Mouse (Mus musculus) kidney, embryonic 16.5 days (tissue): ENCODE measurements at regions not wholly inside any gene's neighbourhood (a gene's known extent, or its start where the extent isn't known, plus 50 kb on each side); places are given as distances from the start of the nearest gene placed in this dataset.

Source experiments
- ATAC-seq: fragments of 200-750 bp; cut with Nextera tagmentation; 2 replicates; pipeline ENCODE4 v1.8.0; 2017; ENCODE audit warnings: moderate TSS enrichment; ENCODE audit not compliant: low FRiP score, low TSS enrichment
- H3K27ac ChIP-seq: fragments of 300-500 bp; sonication (generic); 2 replicates; pipeline ENCODE4 v1.5.1; 2014; ENCODE audit warnings: low read length
- H3K27me3 ChIP-seq: fragments of 300-500 bp; sonication (generic); 2 replicates; pipeline ENCODE4 v1.6.1; 2014; ENCODE audit warnings: low read length, control low read depth, mixed read lengths; ENCODE audit not compliant: insufficient read depth
- H3K36me3 ChIP-seq: fragments of 300-500 bp; sonication (generic); 2 replicates; pipeline ENCODE4 v1.6.1; 2014; ENCODE audit warnings: low read length, control low read depth, mixed read lengths; ENCODE audit not compliant: insufficient read depth
- H3K4me1 ChIP-seq: fragments of 300-500 bp; sonication (generic); 2 replicates; pipeline ENCODE4 v1.6.1; 2014; ENCODE audit warnings: low read length, control low read depth, mixed read lengths; ENCODE audit not compliant: insufficient read depth
- H3K4me2 ChIP-seq: fragments of 300-500 bp; sonication (generic); replicated peaks from 2 replicates; pipeline ENCODE4 v1.6.1; 2014; ENCODE audit warnings: low read depth, low read length
- H3K4me3 ChIP-seq: fragments of 300-500 bp; sonication (generic); 2 replicates; pipeline ENCODE4 v1.5.1; 2014; ENCODE audit warnings: mild to moderate bottlenecking, low read length
- H3K9ac ChIP-seq: fragments of 300-500 bp; sonication (generic); replicated peaks from 2 replicates; pipeline ENCODE4 v1.6.1; 2014; ENCODE audit warnings: low read length
- H3K9me3 ChIP-seq: fragments of 300-500 bp; sonication (generic); 2 replicates; pipeline ENCODE4 v1.6.1; 2016; ENCODE audit warnings: low read length, control low read depth
- WGBS: fragments of 180-500 bp; shearing (Covaris S2); extraction: QIAGEN DNeasy Blood & Tissue Kit; methylation state at CpG from one replicate; pipeline ENCODE4 v1.1.7; 2014; 5-methylcytosine and 5-hydroxymethylcytosine counted together

GRCm38 (mm10) chr15:93189266-93189855 is 85.6 kb downstream of the Gxylt1 start:
- H3K27ac ChIP-seq, result no peak overlapping the region
- no peaks in the 10 kb centered on the region for H3K27me3 ChIP-seq
- no peaks in the 10 kb centered on the region for H3K36me3 ChIP-seq
- ATAC-seq, result no peak
- no peaks in the 10 kb centered on the region for H3K9me3 ChIP-seq
- no peak overlapping the region for H3K4me2 ChIP-seq
- H3K9ac ChIP-seq, result no peak overlapping the region
- 92% methylated on average over 7 of the region's 7 CpGs for WGBS
- H3K4me3 ChIP-seq, result no peak overlapping the region
- H3K4me1 ChIP-seq, result no peaks in the 10 kb centered on the region

GRCm38 (mm10) chr15:93176221-93176620 is 98.8 kb downstream of the Gxylt1 start:
- no peaks in the 10 kb centered on the region for H3K27me3 ChIP-seq
- no peak overlapping the region for H3K9ac ChIP-seq
- ATAC-seq, result no peak
- 85% methylated on average over 5 of the region's 5 CpGs for WGBS
- no peaks in the 10 kb centered on the region for H3K9me3 ChIP-seq
- H3K36me3 ChIP-seq, result no peaks in the 10 kb centered on the region
- H3K4me3 ChIP-seq, result no peak overlapping the region
- H3K4me2 ChIP-seq, result no peak overlapping the region
- no peaks in the 10 kb centered on the region for H3K4me1 ChIP-seq
- no peak overlapping the region for H3K27ac ChIP-seq

GRCm38 (mm10) chr15:93168784-93169183 is 106.2 kb downstream of the Gxylt1 start:
- Histone ChIP-seq H3K36me3 (no peaks in the 10 kb centered on the region), H3K4me3 (no peak overlapping the region), H3K27ac (no peak overlapping the region), H3K4me2 (no peak overlapping the region), H3K27me3 (no peaks in the 10 kb centered on the region), H3K9me3 (peaks cover 4% of the 10 kb centered on the region; the same call in 1 of the 2 replicates), H3K4me1 (no peaks in the 10 kb centered on the region; the same call in 1 of the 2 replicates), H3K9ac (no peak overlapping the region)
- WGBS, result 52% methylated on average over 3 of the region's 3 CpGs
- peak; percentile 95 for ATAC-seq

GRCm38 (mm10) chr15:93167451-93167850 is 107.5 kb downstream of the Gxylt1 start:
- H3K9ac ChIP-seq, result no peak overlapping the region
- no peak overlapping the region for H3K4me3 ChIP-seq
- WGBS, result 91% methylated on average over 9 of the region's 9 CpGs
- H3K4me2 ChIP-seq, result no peak overlapping the region
- no peaks in the 10 kb centered on the region for H3K36me3 ChIP-seq
- no peak for ATAC-seq
- peaks cover 4% of the 10 kb centered on the region; the same call in 1 of the 2 replicates for H3K9me3 ChIP-seq
- peaks cover 2% of the 10 kb centered on the region; the same call in 1 of the 2 replicates for H3K4me1 ChIP-seq
- H3K27ac ChIP-seq, result no peak overlapping the region
- no peaks in the 10 kb centered on the region for H3K27me3 ChIP-seq

- no peaks in the 10 kb centered on the region for H3K36me3 ChIP-seq
- H3K9me3 ChIP-seq, result peaks cover 4% of the 10 kb centered on the region; the same call in 1 of the 2 replicates
- peak; percentile 76 for ATAC-seq
- H3K4me2 ChIP-seq, result peak overlapping the region; percentile 35
- H3K27me3 ChIP-seq, result no peaks in the 10 kb centered on the region
- 0 out of 2 replicates have a peak, but pooled peaks cover 6% of the 10 kb centered on the region for H3K4me1 ChIP-seq
- H3K9ac ChIP-seq, result no peak overlapping the region
- 59% methylated on average over 25 of the region's 25 CpGs for WGBS
- peak overlapping the region; percentile 35; the same call in 1 of the 2 replicates for H3K27ac ChIP-seq
- H3K4me3 ChIP-seq, result no peak overlapping the region
Observed at GRCm38 (mm10) chr15:93161924-93162910, 112.8 kb downstream of the Gxylt1 start.

- Histone ChIP-seq H3K4me2 (no peak overlapping the region), H3K4me3 (no peak overlapping the region), H3K27ac (0 out of 2 replicates have a peak overlapping the region, but pooled peaks have one; percentile 35), H3K36me3 (no peaks in the 10 kb centered on the region), H3K9ac (no peak overlapping the region), H3K4me1 (0 out of 2 replicates have a peak, but pooled peaks cover 6% of the 10 kb centered on the region), H3K9me3 (peaks cover 4% of the 10 kb centered on the region; the same call in 1 of the 2 replicates), H3K27me3 (no peaks in the 10 kb centered on the region)
- 78% methylated on average over 7 of the region's 7 CpGs for WGBS
- ATAC-seq, result no peak
Observed at GRCm38 (mm10) chr15:93161329-93161728, 113.7 kb downstream of the Gxylt1 start.

GRCm38 (mm10) chr15:93155756-93156155 is 119.2 kb downstream of the Gxylt1 start:
- H3K9me3 ChIP-seq, result no peaks in the 10 kb centered on the region
- H3K27me3 ChIP-seq, result no peaks in the 10 kb centered on the region

GRCm38 (mm10) chr15:93154022-93154421 is 121.0 kb downstream of the Gxylt1 start:
- ATAC-seq, result no peak
- no peaks in the 10 kb centered on the region for H3K36me3 ChIP-seq
- H3K27ac ChIP-seq, result no peak overlapping the region
- no peaks in the 10 kb centered on the region for H3K27me3 ChIP-seq
- no peak overlapping the region for H3K4me2 ChIP-seq
- H3K9ac ChIP-seq, result no peak overlapping the region
- 55% methylated on average over 4 of the region's 4 CpGs for WGBS
- no peaks in the 10 kb centered on the region for H3K4me1 ChIP-seq
- no peak overlapping the region for H3K4me3 ChIP-seq
- no peaks in the 10 kb centered on the region for H3K9me3 ChIP-seq

More at GRCm38 (mm10) chr15:93155756-93156155, 119.2 kb downstream of the Gxylt1 start:
- no peak overlapping the region for H3K9ac ChIP-seq
- WGBS, result 84% methylated on average over 3 of the region's 3 CpGs
- H3K27ac ChIP-seq, result no peak overlapping the region
- no peak overlapping the region for H3K4me2 ChIP-seq
- H3K4me1 ChIP-seq, result no peaks in the 10 kb centered on the region
- no peak overlapping the region for H3K4me3 ChIP-seq
- H3K36me3 ChIP-seq, result no peaks in the 10 kb centered on the region
- no peak for ATAC-seq

GRCm38 (mm10) chr15:93144899-93145298 is 130.1 kb downstream of the Gxylt1 start:
- Histone ChIP-seq H3K4me3 (no peak overlapping the region), H3K4me2 (no peak overlapping the region), H3K27me3 (no peaks in the 10 kb centered on the region), H3K36me3 (no peaks in the 10 kb centered on the region), H3K9ac (no peak overlapping the region), H3K9me3 (no peaks in the 10 kb centered on the region), H3K4me1 (no peaks in the 10 kb centered on the region), H3K27ac (no peak overlapping the region)
- WGBS, result 62% methylated on average over 9 of the region's 9 CpGs
- ATAC-seq, result no peak
